Mouse (Mus musculus) G1E-ER4 (cell line): ENCODE results near the gene Oog3. TPM values are rescaled to one million over a fixed set of nuclear protein-coding genes. Genes with fewer than 3 reads are reported as not detected.

Source experiments
- GATA1 ChIP-seq: IDR thresholded peaks from one replicate; pipeline ENCODE4 v1.8.0; 2012; ENCODE audit warnings: low read length, inconsistent platforms
- polyA plus RNA-seq: library from polyadenylated mRNA; stranded (reverse); fragments of >175 nt; gene quantifications from 2 replicates; pipeline ENCODE4 v1.2.3, GENCODE M21; 2012

Gene Oog3
- polyA plus RNA-seq, result not detected in 2 replicates

DNA sequence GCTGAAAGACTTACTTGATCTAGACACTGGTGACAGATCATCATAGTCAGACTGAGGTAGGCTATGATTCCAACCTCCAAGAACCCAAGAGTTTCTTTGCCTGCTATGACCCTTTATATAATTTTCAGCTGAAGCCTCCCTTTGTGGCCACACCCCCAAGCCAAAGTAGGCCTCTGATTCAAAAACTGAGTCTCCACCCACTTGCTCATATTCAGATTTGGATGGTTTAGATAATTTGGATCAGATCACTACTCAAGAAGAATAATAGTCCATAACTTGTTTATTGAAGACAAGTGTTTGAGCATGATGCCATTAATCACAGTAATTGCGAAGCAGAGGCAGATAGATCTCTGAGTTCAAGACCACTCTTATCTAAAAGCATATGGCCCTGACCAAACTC, at the start of gene Oog3:
TSS of gene Oog3 (minus strand) at position 101 of the 400 bp plus-strand sequence.
- no peak for TF ChIP-seq GATA1

GRCm38 (mm10) chr4:144190419-144190818, 28.0 kb upstream of the Oog3 start, which contains the start of gene Oog2:
TSS of gene Oog2 (plus strand) at chr4:144190719.
- TF ChIP-seq GATA1, result no peak

Other genes with a start within 250 kb of the Oog3 start
- not detected in 2 replicates for gene Pramef25, start 211.6 kb downstream of the Oog3 start, polyA plus RNA-seq
- not detected in 2 replicates for gene Gm13101, start 195.7 kb downstream of the Oog3 start, polyA plus RNA-seq
- gene Pramef17, start 168.3 kb downstream of the Oog3 start, polyA plus RNA-seq, result not detected in 2 replicates
- not detected in 2 replicates for gene Pramel4, start 103.5 kb downstream of the Oog3 start, polyA plus RNA-seq
- gene Gm13102, start 56.2 kb downstream of the Oog3 start, polyA plus RNA-seq, result not detected in 2 replicates
- not detected in 2 replicates for gene Oog2, start 28.1 kb upstream of the Oog3 start, polyA plus RNA-seq
- gene C87977, start 50.7 kb upstream of the Oog3 start, polyA plus RNA-seq, result not detected in 2 replicates
- not detected in 2 replicates for gene Pramel5, start 117.8 kb upstream of the Oog3 start, polyA plus RNA-seq
- gene Gm13128, start 167.6 kb upstream of the Oog3 start, polyA plus RNA-seq, result not detected in 2 replicates
- gene Gm13119, start 195.3 kb upstream of the Oog3 start, polyA plus RNA-seq, result not detected in 2 replicates
- gene Pramef20, start 215.3 kb upstream of the Oog3 start, polyA plus RNA-seq, result not detected in 2 replicates
- gene Pramef12, start 245.8 kb upstream of the Oog3 start, polyA plus RNA-seq, result not detected in 2 replicates